Mouse (Mus musculus) limb, embryonic 10.5 days (tissue): ENCODE data around the gene Socs5. TPM values are rescaled to one million over a fixed set of nuclear protein-coding genes. Genes with fewer than 3 reads are reported as not detected.

Experiments used
- DNase-seq: peaks from one replicate; pipeline ENCODE4 v3.0.0-alpha.2; 2017; ENCODE audit warnings: low spot score
- H3K27ac ChIP-seq: fragments of 300-500 bp; sonication (generic); 2 replicates; pipeline ENCODE4 v1.5.1; 2016; ENCODE audit warnings: mild to moderate bottlenecking
- H3K27me3 ChIP-seq: fragments of 300-500 bp; sonication (generic); 2 replicates; pipeline ENCODE4 v1.6.1; 2016; ENCODE audit warnings: low read depth, mild to moderate bottlenecking; ENCODE audit not compliant: poor library complexity, severe bottlenecking
- H3K36me3 ChIP-seq: fragments of 300-500 bp; sonication (generic); 2 replicates; pipeline ENCODE4 v1.6.1; 2016; ENCODE audit warnings: mild to moderate bottlenecking, moderate library complexity
- H3K4me1 ChIP-seq: fragments of 300-500 bp; sonication (generic); 2 replicates; pipeline ENCODE4 v1.6.1; 2016
- H3K4me3 ChIP-seq: fragments of 300-500 bp; sonication (generic); 2 replicates; pipeline ENCODE4 v1.5.1; 2016; ENCODE audit warnings: mild to moderate bottlenecking, moderate library complexity
- H3K9me3 ChIP-seq: fragments of 300-500 bp; sonication (generic); replicated peaks from 2 replicates; pipeline ENCODE4 v1.6.1; 2016; ENCODE audit warnings: mild to moderate bottlenecking
- WGBS: fragments of 180-500 bp; shearing (Covaris S2); methylation state at CpG from one replicate; pipeline ENCODE4 v1.1.7; 2016; 5-methylcytosine and 5-hydroxymethylcytosine counted together
- polyA plus RNA-seq: library from polyadenylated mRNA; unstranded; fragments of >200 nt; fragmentation: Nextera tagmentation; extraction: Ambion mirVana; gene quantifications from 2 replicates; pipeline ENCODE4 v1.2.1, GENCODE M21; 2016

Socs5 gene
- polyA plus RNA-seq, 1 experiment from 2014 or later: 9.5 TPM

- WGBS: 91% methylated on average over 12 of the region's 12 CpGs
- H3K27me3 ChIP-seq: no peaks in the 10 kb centered on the region
- peaks cover 9% of the 10 kb centered on the region; the same call in 1 of the 2 replicates for H3K4me1 ChIP-seq
- no peak overlapping the region for H3K27ac ChIP-seq
- H3K9me3 ChIP-seq: no peaks in the 10 kb centered on the region
- no peak overlapping the region for H3K4me3 ChIP-seq
- H3K36me3 ChIP-seq: no peaks in the 10 kb centered on the region
- DNase-seq: no peak
Measured at GRCm38 (mm10) chr17:87149762-87150161, 42.3 kb downstream of the Socs5 start.

- no peak overlapping the region for H3K4me3 ChIP-seq
- no peak overlapping the region for H3K27ac ChIP-seq
- H3K4me1 ChIP-seq: peaks cover 9% of the 10 kb centered on the region; the same call in 1 of the 2 replicates
- no peaks in the 10 kb centered on the region for H3K9me3 ChIP-seq
- no peaks in the 10 kb centered on the region for H3K36me3 ChIP-seq
- no peak for DNase-seq
- no peaks in the 10 kb centered on the region for H3K27me3 ChIP-seq
- 59% methylated on average over 5 of the region's 5 CpGs for WGBS
Measured at GRCm38 (mm10) chr17:87152984-87153383, 45.5 kb downstream of the Socs5 start.

GRCm38 (mm10) chr17:87155664-87156063 lies 48.2 kb downstream of the Socs5 start:
- WGBS: 84% methylated on average over 3 of the region's 3 CpGs
- no peak for DNase-seq
- no peak overlapping the region for H3K27ac ChIP-seq

GRCm38 (mm10) chr17:87157739-87158138 lies 50.3 kb downstream of the Socs5 start:
- 71% methylated on average over 13 of the region's 13 CpGs for WGBS
- no peaks in the 10 kb centered on the region for H3K36me3 ChIP-seq
- no peak overlapping the region for H3K4me3 ChIP-seq
- H3K27ac ChIP-seq: no peak overlapping the region
- no peak for DNase-seq
- H3K4me1 ChIP-seq: 0 out of 2 replicates have a peak, but pooled peaks cover 5% of the 10 kb centered on the region
- no peaks in the 10 kb centered on the region for H3K9me3 ChIP-seq
- H3K27me3 ChIP-seq: no peaks in the 10 kb centered on the region

More at GRCm38 (mm10) chr17:87155664-87156063, 48.2 kb downstream of the Socs5 start:
- Histone ChIP-seq H3K9me3 (no peaks in the 10 kb centered on the region), H3K36me3 (no peaks in the 10 kb centered on the region), H3K4me3 (no peak overlapping the region), H3K4me1 (peaks cover 9% of the 10 kb centered on the region; the same call in 1 of the 2 replicates), H3K27me3 (no peaks in the 10 kb centered on the region)

- H3K9me3 ChIP-seq: no peaks in the 10 kb centered on the region
- no peak for DNase-seq
- no peak overlapping the region for H3K27ac ChIP-seq
- no peaks in the 10 kb centered on the region for H3K36me3 ChIP-seq
- H3K4me3 ChIP-seq: no peak overlapping the region
- no peaks in the 10 kb centered on the region for H3K27me3 ChIP-seq
- 95% methylated on average over 14 of the region's 14 CpGs for WGBS
- no peaks in the 10 kb centered on the region for H3K4me1 ChIP-seq
Measured at GRCm38 (mm10) chr17:87158597-87158996, 51.1 kb downstream of the Socs5 start.

GRCm38 (mm10) chr17:87160270-87160669 lies 52.8 kb downstream of the Socs5 start:
- Histone ChIP-seq H3K27me3 (no peaks in the 10 kb centered on the region), H3K4me1 (peaks cover 6% of the 10 kb centered on the region), H3K9me3 (no peaks in the 10 kb centered on the region), H3K36me3 (no peaks in the 10 kb centered on the region), H3K27ac (no peak overlapping the region), H3K4me3 (no peak overlapping the region)
- WGBS: 89% methylated on average over 3 of the region's 3 CpGs
- DNase-seq: no peak

GRCm38 (mm10) chr17:87164312-87164922 lies 56.9 kb downstream of the Socs5 start:
- H3K4me3 ChIP-seq: no peak overlapping the region
- 66% methylated on average over 7 of the region's 7 CpGs for WGBS
- no peaks in the 10 kb centered on the region for H3K27me3 ChIP-seq
- no peaks in the 10 kb centered on the region for H3K36me3 ChIP-seq
- no peaks in the 10 kb centered on the region for H3K9me3 ChIP-seq
- H3K27ac ChIP-seq: peak overlapping the region; percentile 61; the same call in 1 of the 2 replicates
- DNase-seq: no peak
- peaks cover 6% of the 10 kb centered on the region for H3K4me1 ChIP-seq

- 95% methylated on average over 5 of the region's 5 CpGs for WGBS
Measured at GRCm38 (mm10) chr17:87167407-87167806, 59.9 kb downstream of the Socs5 start.

GRCm38 (mm10) chr17:87169076-87169475 lies 61.6 kb downstream of the Socs5 start:
- H3K9me3 ChIP-seq: no peaks in the 10 kb centered on the region
- no peaks in the 10 kb centered on the region for H3K36me3 ChIP-seq
- H3K27ac ChIP-seq: no peak overlapping the region
- H3K27me3 ChIP-seq: no peaks in the 10 kb centered on the region
- DNase-seq: no peak
- peaks cover 6% of the 10 kb centered on the region for H3K4me1 ChIP-seq
- H3K4me3 ChIP-seq: no peak overlapping the region
- 64% methylated on average over 3 of the region's 3 CpGs for WGBS

More at GRCm38 (mm10) chr17:87167407-87167806, 59.9 kb downstream of the Socs5 start:
- no peaks in the 10 kb centered on the region for H3K27me3 ChIP-seq
- no peak overlapping the region for H3K27ac ChIP-seq
- no peaks in the 10 kb centered on the region for H3K36me3 ChIP-seq
- no peak overlapping the region for H3K4me3 ChIP-seq
- peaks cover 6% of the 10 kb centered on the region for H3K4me1 ChIP-seq
- H3K9me3 ChIP-seq: no peaks in the 10 kb centered on the region
- no peak for DNase-seq

GRCm38 (mm10) chr17:87170364-87170763 lies 62.9 kb downstream of the Socs5 start:
- H3K9me3 ChIP-seq: no peaks in the 10 kb centered on the region
- WGBS: 66% methylated on average over 5 of the region's 5 CpGs
- no peak for DNase-seq
- H3K36me3 ChIP-seq: no peaks in the 10 kb centered on the region
- H3K27me3 ChIP-seq: no peaks in the 10 kb centered on the region
- H3K4me3 ChIP-seq: no peak overlapping the region
- no peak overlapping the region for H3K27ac ChIP-seq
- H3K4me1 ChIP-seq: no peaks in the 10 kb centered on the region

- WGBS: 87% methylated on average over 3 of the region's 3 CpGs
- no peaks in the 10 kb centered on the region for H3K27me3 ChIP-seq
- H3K36me3 ChIP-seq: no peaks in the 10 kb centered on the region
- H3K4me1 ChIP-seq: no peaks in the 10 kb centered on the region
- H3K4me3 ChIP-seq: no peak overlapping the region
- H3K9me3 ChIP-seq: no peaks in the 10 kb centered on the region
- no peak for DNase-seq
- no peak overlapping the region for H3K27ac ChIP-seq
Measured at GRCm38 (mm10) chr17:87172031-87172430, 64.6 kb downstream of the Socs5 start.

GRCm38 (mm10) chr17:87173966-87174365 lies 66.5 kb downstream of the Socs5 start:
- peaks cover 5% of the 10 kb centered on the region for H3K4me1 ChIP-seq
- H3K27ac ChIP-seq: no peak overlapping the region
- WGBS: 81% methylated on average over 2 of the region's 2 CpGs
- H3K36me3 ChIP-seq: no peaks in the 10 kb centered on the region
- DNase-seq: no peak
- no peaks in the 10 kb centered on the region for H3K9me3 ChIP-seq
- H3K4me3 ChIP-seq: no peak overlapping the region
- H3K27me3 ChIP-seq: no peaks in the 10 kb centered on the region

GRCm38 (mm10) chr17:87174651-87175331 lies 67.3 kb downstream of the Socs5 start:
- H3K4me1 ChIP-seq: peaks cover 10% of the 10 kb centered on the region
- WGBS: 91% methylated on average over 9 of the region's 9 CpGs
- H3K4me3 ChIP-seq: no peak overlapping the region
- H3K27ac ChIP-seq: no peak overlapping the region
- no peak for DNase-seq
- no peaks in the 10 kb centered on the region for H3K27me3 ChIP-seq
- H3K9me3 ChIP-seq: no peaks in the 10 kb centered on the region
- H3K36me3 ChIP-seq: no peaks in the 10 kb centered on the region
